Mouse (Mus musculus): ENCODE data around the gene Irs2. TPM values are rescaled to one million over a fixed set of nuclear protein-coding genes. Genes with fewer than 3 reads are reported as not detected.

The Irs2 gene
- 4.5 TPM in 2 replicates for polyA plus RNA-seq (2015; fragmentation: Nextera tagmentation; extraction: Ambion mirVana)

- no peak for DNase-seq (ENCODE audit: low spot score)
Measured at GRCm38 (mm10) chr8:11008379-11008775, at the start of gene Irs2. Gene Irs2, minus strand, starts transcription at chr8:11008458.

GRCm38 (mm10) chr8:11056665-11057064 lies 48.4 kb upstream of the Irs2 start:
- no peak for DNase-seq (ENCODE audit: low spot score)

GRCm38 (mm10) chr8:11056175-11056563 lies 47.9 kb upstream of the Irs2 start:
- no peak for DNase-seq (ENCODE audit: low spot score)

GRCm38 (mm10) chr8:11055557-11056174 lies 47.4 kb upstream of the Irs2 start:
- DNase-seq (ENCODE audit: low spot score): no peak

- no peak for DNase-seq (ENCODE audit: low spot score)
Measured at GRCm38 (mm10) chr8:11049835-11050234, 41.6 kb upstream of the Irs2 start.

GRCm38 (mm10) chr8:11047812-11048211 lies 39.6 kb upstream of the Irs2 start:
- no peak for DNase-seq (ENCODE audit: low spot score)

GRCm38 (mm10) chr8:11044660-11045059 lies 36.4 kb upstream of the Irs2 start:
- DNase-seq (ENCODE audit: low spot score): no peak

GRCm38 (mm10) chr8:11043591-11043990 lies 35.3 kb upstream of the Irs2 start:
- no peak for DNase-seq (ENCODE audit: low spot score)

GRCm38 (mm10) chr8:11042872-11043587 lies 34.8 kb upstream of the Irs2 start:
- no peak for DNase-seq (ENCODE audit: low spot score)

- no peak for DNase-seq (ENCODE audit: low spot score)
Measured at GRCm38 (mm10) chr8:11040088-11040487, 31.8 kb upstream of the Irs2 start.

GRCm38 (mm10) chr8:11038788-11039187 lies 30.5 kb upstream of the Irs2 start:
- no peak for DNase-seq (ENCODE audit: low spot score)

GRCm38 (mm10) chr8:11038367-11038766 lies 30.1 kb upstream of the Irs2 start:
- DNase-seq (ENCODE audit: low spot score): no peak

- DNase-seq (ENCODE audit: low spot score): no peak
Measured at GRCm38 (mm10) chr8:11036790-11037189, 28.5 kb upstream of the Irs2 start.

- DNase-seq (ENCODE audit: low spot score): no peak
Measured at GRCm38 (mm10) chr8:11035628-11036416, 27.6 kb upstream of the Irs2 start.

GRCm38 (mm10) chr8:11024871-11025270 lies 16.6 kb upstream of the Irs2 start:
- no peak for DNase-seq (ENCODE audit: low spot score)

- no peak for DNase-seq (ENCODE audit: low spot score)
Measured at GRCm38 (mm10) chr8:11020949-11021572, 12.8 kb upstream of the Irs2 start.

GRCm38 (mm10) chr8:11015622-11016021 lies 7.4 kb upstream of the Irs2 start:
- no peak for DNase-seq (ENCODE audit: low spot score)

GRCm38 (mm10) chr8:11013258-11013657 lies 5.0 kb upstream of the Irs2 start:
- DNase-seq (ENCODE audit: low spot score): peak; percentile 63

GRCm38 (mm10) chr8:11011787-11012485 lies 3.7 kb upstream of the Irs2 start:
- no peak for DNase-seq (ENCODE audit: low spot score)

GRCm38 (mm10) chr8:11010913-11011605 lies 2.8 kb upstream of the Irs2 start:
- DNase-seq (ENCODE audit: low spot score): no peak

GRCm38 (mm10) chr8:11010398-11010797 lies 2.1 kb upstream of the Irs2 start:
- DNase-seq (ENCODE audit: low spot score): no peak

All from thymus, postnatal 0 days (tissue).